Mouse (Mus musculus): Measurements from ENCODE around the gene Nsg1. TPM values are rescaled to one million over a fixed set of nuclear protein-coding genes. Genes with fewer than 3 reads are reported as not detected.

Nsg1 gene
- polyA plus RNA-seq, 1 experiment from 2014 or later = 26.4 TPM

DNA sequence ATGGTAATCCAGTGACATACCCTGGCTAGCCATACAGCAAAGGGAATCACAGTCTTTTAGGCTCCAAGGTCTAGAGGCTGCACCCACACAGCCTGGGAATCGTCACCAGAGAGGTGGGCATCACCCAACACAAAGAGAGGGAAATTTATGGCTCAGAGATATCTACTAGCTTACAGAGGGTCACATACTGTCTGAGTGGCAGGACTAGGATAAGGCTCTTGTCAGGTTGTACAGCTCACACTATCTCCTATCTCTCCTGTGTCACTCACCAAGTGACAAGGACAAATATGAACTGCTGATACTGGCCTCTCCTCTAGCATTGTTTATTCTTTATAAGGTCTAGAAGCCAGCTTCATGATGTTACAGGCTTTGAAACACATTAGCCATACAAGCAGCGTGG is 30.4 kb downstream of the Nsg1 start:
- H3K4me2 ChIP-seq (ENCODE audit: low read length) = no peak overlapping the region
- no peaks in the 10 kb centered on the region for H3K4me1 ChIP-seq (replicated peaks; ENCODE audit: insufficient read depth, low read length)
- no peaks in the 10 kb centered on the region for H3K9me3 ChIP-seq (replicated peaks; ENCODE audit: low read length)
- no peak overlapping the region for H3K4me3 ChIP-seq (replicated peaks; ENCODE audit: low read depth, low read length)
- TF ChIP-seq CTCF (IDR thresholded peaks at IDR 0.05; ENCODE audit: low read depth) = no peak
- ATAC-seq (replicated peaks; ENCODE audit: low FRiP score, low read depth) (no peak), DNase-seq (ENCODE audit: low spot score) (no peak)
- 0 out of 2 replicates have a peak, but pooled peaks cover 8% of the 10 kb centered on the region for H3K36me3 ChIP-seq (ENCODE audit: insufficient read depth, low read length)
- H3K9ac ChIP-seq (ENCODE audit: low read depth, low read length) = no peak overlapping the region
- H3K27ac ChIP-seq = no peak overlapping the region
- 80% methylated on average over 2 of the region's 2 CpGs for WGBS
- H3K27me3 ChIP-seq (ENCODE audit: insufficient read depth, low read length) = no peaks in the 10 kb centered on the region

DNA sequence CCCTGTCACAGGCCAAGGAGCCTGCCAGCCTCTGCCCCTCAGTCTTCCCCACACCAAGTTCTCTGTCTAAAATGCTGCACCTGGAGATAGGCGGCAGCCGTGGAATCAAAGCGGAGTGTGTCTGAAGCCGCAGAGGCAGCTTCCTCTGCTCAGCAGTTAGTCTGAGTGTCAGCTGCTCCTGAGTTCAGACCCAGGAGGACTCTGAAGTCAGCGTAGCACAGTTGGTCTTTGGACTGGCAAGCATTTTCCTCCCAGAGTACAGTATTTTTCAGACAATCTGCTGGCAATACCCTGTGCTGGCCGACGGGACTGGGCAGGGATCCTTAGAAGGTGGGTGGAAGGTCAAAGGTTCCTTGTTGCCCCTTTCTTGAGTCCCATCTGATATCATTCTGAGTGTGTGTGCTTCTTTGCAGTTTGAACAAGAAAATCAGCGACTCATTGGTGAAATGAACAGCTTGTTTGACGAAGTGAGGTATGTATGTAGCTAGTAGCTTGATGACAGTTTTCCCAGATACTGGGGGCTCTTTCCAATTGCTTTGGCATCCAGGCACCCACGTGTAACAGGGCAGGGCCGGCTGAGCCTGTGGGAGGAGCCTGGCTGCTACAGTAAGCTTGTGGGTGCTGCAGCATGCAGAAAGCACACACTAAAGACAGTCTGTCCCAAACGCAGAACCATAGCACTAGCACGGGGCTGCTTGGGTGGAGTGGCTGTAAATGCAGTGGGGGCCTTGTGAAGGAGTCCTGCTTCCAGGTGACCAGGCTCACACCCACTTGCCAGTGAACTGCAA is 33.0 kb downstream of the Nsg1 start:
- H3K4me3 ChIP-seq (replicated peaks; ENCODE audit: low read depth, low read length) = no peak overlapping the region
- ATAC-seq (replicated peaks; ENCODE audit: low FRiP score, low read depth) (peak; percentile 59; the same call in 1 of the 2 replicates), DNase-seq (ENCODE audit: low spot score) (no peak)
- H3K9ac ChIP-seq (ENCODE audit: low read depth, low read length) = no peak overlapping the region
- no peak overlapping the region for H3K4me2 ChIP-seq (ENCODE audit: low read length)
- no peaks in the 10 kb centered on the region for H3K4me1 ChIP-seq (replicated peaks; ENCODE audit: insufficient read depth, low read length)
- no peak for TF ChIP-seq CTCF (IDR thresholded peaks at IDR 0.05; ENCODE audit: low read depth)
- no peaks in the 10 kb centered on the region for H3K9me3 ChIP-seq (replicated peaks; ENCODE audit: low read length)
- H3K36me3 ChIP-seq (ENCODE audit: insufficient read depth, low read length) = peaks cover 8% of the 10 kb centered on the region; the same call in 1 of the 2 replicates
- no peak overlapping the region for H3K27ac ChIP-seq
- no peaks in the 10 kb centered on the region for H3K27me3 ChIP-seq (ENCODE audit: insufficient read depth, low read length)
- 79% methylated on average over 13 of the region's 13 CpGs for WGBS

DNA sequence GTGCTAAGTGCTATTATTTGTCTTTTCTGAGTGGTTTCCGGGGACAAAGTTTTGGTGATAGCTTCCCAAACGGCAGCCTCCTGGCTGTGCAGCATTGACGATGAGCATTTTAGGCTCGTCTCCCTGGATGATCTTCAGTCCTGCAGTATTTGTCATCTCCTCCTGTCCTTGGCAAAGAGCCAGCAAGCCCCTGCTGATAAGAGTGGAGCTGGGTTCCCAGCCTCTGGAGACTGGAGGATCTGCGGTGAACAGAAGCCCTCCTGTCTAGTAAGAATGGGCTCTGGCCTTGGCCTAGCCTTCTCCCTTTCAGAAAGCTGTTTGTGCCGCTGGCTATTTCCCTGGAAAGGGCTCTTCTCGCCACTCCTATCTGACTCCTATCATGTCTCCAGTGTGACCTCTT is 38.0 kb downstream of the Nsg1 start:
- Histone ChIP-seq H3K4me1 (replicated peaks; ENCODE audit: insufficient read depth, low read length) (no peaks in the 10 kb centered on the region), H3K9ac (ENCODE audit: low read depth, low read length) (no peak overlapping the region), H3K4me2 (ENCODE audit: low read length) (no peak overlapping the region), H3K4me3 (replicated peaks; ENCODE audit: low read depth, low read length) (no peak overlapping the region), H3K27me3 (ENCODE audit: insufficient read depth, low read length) (no peaks in the 10 kb centered on the region), H3K9me3 (replicated peaks; ENCODE audit: low read length) (no peaks in the 10 kb centered on the region), H3K27ac (no peak overlapping the region), H3K36me3 (ENCODE audit: insufficient read depth, low read length) (peaks cover 9% of the 10 kb centered on the region; the same call in 1 of the 2 replicates)
- no peak for TF ChIP-seq CTCF (IDR thresholded peaks at IDR 0.05; ENCODE audit: low read depth)
- DNase-seq (ENCODE audit: low spot score) (no peak), ATAC-seq (replicated peaks; ENCODE audit: low FRiP score, low read depth) (no peak)
- 84% methylated on average over 7 of the region's 7 CpGs for WGBS

DNA sequence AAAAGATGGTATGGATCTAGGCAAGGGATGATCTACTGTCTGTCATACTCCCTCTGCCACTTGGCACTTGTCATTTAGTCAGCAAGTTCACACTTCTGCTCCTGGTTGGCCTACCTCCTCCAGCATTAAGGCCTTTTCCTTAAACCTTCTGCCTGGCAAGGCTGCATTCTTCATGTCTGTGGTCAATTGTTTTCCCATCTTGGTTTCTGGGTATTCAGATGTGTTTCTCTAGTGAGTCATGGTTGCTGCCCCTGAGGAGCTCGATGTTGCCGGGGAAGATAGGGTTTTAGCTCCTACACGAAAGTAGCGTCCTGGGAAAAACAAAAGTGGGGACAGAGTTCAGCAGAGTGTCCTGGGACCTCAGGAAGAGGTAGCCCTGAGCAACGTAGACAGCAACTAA is 40.4 kb downstream of the Nsg1 start:
- WGBS = 90% methylated on average over 5 of the region's 5 CpGs
- H3K27me3 ChIP-seq (ENCODE audit: insufficient read depth, low read length) = no peaks in the 10 kb centered on the region
- no peak for TF ChIP-seq CTCF (IDR thresholded peaks at IDR 0.05; ENCODE audit: low read depth)

DNA sequence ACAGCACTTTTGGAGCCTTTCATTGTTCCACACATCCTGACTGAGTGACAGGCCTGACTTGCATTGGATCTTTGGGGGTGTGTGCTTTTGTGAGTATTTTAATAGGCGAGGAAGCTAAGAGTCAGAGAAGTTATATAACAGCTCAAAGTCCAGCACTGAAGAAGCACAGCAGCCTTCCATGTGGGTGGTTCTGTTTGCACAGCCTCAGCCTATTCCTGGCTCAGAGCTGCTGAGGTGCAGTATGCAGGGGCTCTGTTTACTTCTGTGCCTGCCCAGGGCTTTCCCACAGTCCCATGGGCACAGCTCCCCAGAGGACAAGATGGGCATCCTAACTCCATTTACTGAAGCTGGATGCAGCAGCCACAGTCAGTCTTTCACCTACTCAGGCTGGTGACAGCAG is 42.7 kb downstream of the Nsg1 start:
- ATAC-seq (replicated peaks; ENCODE audit: low FRiP score, low read depth) (no peak), DNase-seq (ENCODE audit: low spot score) (no peak)
- no peaks in the 10 kb centered on the region for H3K9me3 ChIP-seq (replicated peaks; ENCODE audit: low read length)
- no peak overlapping the region for H3K4me2 ChIP-seq (ENCODE audit: low read length)
- no peaks in the 10 kb centered on the region for H3K27me3 ChIP-seq (ENCODE audit: insufficient read depth, low read length)
- H3K4me3 ChIP-seq (replicated peaks; ENCODE audit: low read depth, low read length) = no peak overlapping the region
- no peak overlapping the region for H3K9ac ChIP-seq (ENCODE audit: low read depth, low read length)
- peaks cover 18% of the 10 kb centered on the region; the same call in 1 of the 2 replicates for H3K36me3 ChIP-seq (ENCODE audit: insufficient read depth, low read length)
- WGBS = 76% methylated on average over 1 of the region's 1 CpGs
- no peaks in the 10 kb centered on the region for H3K4me1 ChIP-seq (replicated peaks; ENCODE audit: insufficient read depth, low read length)
- no peak overlapping the region for H3K27ac ChIP-seq
- no peak for TF ChIP-seq CTCF (IDR thresholded peaks at IDR 0.05; ENCODE audit: low read depth)

More for the DNA sequence above, 40.4 kb downstream of the Nsg1 start:
- Histone ChIP-seq H3K4me1 (replicated peaks; ENCODE audit: insufficient read depth, low read length) (no peaks in the 10 kb centered on the region), H3K9ac (ENCODE audit: low read depth, low read length) (no peak overlapping the region), H3K36me3 (ENCODE audit: insufficient read depth, low read length) (peaks cover 18% of the 10 kb centered on the region; the same call in 1 of the 2 replicates), H3K27ac (no peak overlapping the region), H3K4me3 (replicated peaks; ENCODE audit: low read depth, low read length) (no peak overlapping the region), H3K4me2 (ENCODE audit: low read length) (no peak overlapping the region), H3K9me3 (replicated peaks; ENCODE audit: low read length) (no peaks in the 10 kb centered on the region)
- ATAC-seq (replicated peaks; ENCODE audit: low FRiP score, low read depth) (no peak), DNase-seq (ENCODE audit: low spot score) (no peak)

DNA sequence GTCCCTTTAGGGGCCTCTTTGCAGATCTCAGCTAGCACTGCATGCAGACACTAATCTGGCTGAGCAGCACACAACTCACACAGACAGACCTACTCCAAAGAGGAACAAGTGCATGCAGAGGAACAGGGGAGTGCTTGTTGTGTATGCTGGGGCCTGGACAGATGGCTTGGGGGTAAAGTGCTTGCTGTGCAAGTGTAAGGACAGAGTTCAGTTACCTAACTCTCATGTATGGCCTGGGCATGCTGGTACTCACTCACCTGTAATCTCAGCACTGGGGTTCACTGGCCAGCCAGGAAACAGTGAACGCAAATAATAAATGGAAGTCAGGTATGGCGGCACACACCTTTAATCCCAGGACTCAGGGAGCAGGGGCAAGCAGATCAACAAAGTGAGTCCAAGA is 45.2 kb downstream of the Nsg1 start:
- no peak for TF ChIP-seq CTCF (IDR thresholded peaks at IDR 0.05; ENCODE audit: low read depth)
- Histone ChIP-seq H3K9ac (ENCODE audit: low read depth, low read length) (no peak overlapping the region), H3K36me3 (ENCODE audit: insufficient read depth, low read length) (peaks cover 22% of the 10 kb centered on the region; the same call in 1 of the 2 replicates), H3K4me2 (ENCODE audit: low read length) (no peak overlapping the region), H3K27ac (no peak overlapping the region), H3K9me3 (replicated peaks; ENCODE audit: low read length) (no peaks in the 10 kb centered on the region), H3K4me1 (replicated peaks; ENCODE audit: insufficient read depth, low read length) (no peaks in the 10 kb centered on the region), H3K4me3 (replicated peaks; ENCODE audit: low read depth, low read length) (no peak overlapping the region), H3K27me3 (ENCODE audit: insufficient read depth, low read length) (no peaks in the 10 kb centered on the region)
- ATAC-seq (replicated peaks; ENCODE audit: low FRiP score, low read depth) (no peak), DNase-seq (ENCODE audit: low spot score) (no peak)
- WGBS = 97% methylated on average over 2 of the region's 2 CpGs
